Mouse (Mus musculus): ENCODE results near the gene Pacsin2.
"Not testable (repeated sequence)": the region's sequence is repeated elsewhere in the genome, so short reads cannot be mapped to it uniquely, and the experiment has no call there.

Gene Pacsin2

DNA sequence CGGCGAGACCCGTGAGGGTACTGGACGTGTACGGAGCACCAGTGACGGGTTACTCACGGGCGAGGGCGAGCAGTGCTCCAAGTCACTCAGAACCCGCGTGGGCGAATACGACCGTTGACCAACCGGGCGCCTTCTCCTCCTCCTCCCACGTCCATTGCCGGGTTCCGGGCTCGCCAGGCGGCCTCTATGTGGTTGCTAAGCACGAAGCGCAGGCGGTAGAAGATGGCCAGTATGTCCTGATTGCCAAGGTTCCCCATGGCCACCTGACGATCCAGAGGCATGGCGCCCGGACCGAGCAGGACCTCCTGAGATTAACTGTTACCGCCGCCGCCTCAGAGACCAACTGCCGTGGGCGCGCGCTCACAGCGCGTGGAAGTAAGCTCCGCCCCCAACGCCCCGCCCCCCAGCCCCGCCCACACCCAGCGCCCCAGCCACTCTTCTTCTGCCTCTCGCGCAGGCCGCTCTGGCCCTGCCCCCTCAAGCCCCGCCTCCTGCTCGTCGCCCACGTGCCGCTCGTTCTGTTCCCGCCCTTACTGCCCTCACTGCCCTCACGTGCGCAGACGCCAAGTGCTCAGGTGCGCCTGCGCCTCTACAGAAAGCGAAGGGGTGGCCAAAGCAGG is 97.4 kb downstream of the Pacsin2 start:
- peak; percentile 82 for DNase-seq

DNA sequence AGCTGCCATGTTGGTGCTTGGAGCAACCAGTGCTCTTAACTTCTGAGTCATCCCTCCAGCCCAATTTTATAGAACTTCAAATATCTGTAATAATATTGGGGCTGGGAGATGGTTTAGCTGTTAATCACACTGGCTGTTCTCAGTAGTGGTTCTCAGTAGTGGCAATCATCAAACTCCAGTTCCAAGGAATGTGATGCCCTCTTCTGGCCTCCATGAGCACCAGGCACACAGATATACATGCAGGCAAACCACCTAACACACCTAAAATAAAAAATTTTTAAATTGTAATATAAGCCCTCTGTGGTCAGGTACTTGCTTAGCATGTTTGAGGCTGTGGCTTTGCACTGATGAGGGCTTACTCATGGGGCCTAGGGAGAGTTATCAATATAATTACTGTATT is 98.7 kb downstream of the Pacsin2 start:
- no peak for DNase-seq

GRCm38 (mm10) chr15:83364194-83364593 is 100.2 kb downstream of the Pacsin2 start:
- DNase-seq, result no peak

DNA sequence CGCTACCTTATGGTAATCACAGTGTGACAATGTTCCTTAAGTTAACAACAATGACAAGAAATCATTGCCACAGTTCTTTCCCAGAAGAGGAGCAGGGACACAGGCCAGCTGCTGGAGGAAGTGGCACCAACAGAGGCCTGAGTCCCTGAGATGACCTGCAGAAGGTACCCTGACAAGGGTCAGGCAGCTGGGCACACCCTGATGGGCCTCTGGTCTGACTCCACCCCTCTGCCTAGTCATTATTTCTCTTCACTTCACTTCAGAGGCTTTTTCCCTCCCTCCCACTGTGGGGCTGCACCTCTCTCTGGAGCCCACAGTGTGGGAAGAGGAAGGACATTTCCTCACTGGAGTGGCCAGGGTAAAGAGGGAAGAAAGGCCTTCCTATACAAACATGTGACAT is 101.6 kb downstream of the Pacsin2 start:
- not testable (repeated sequence) for DNase-seq

DNA sequence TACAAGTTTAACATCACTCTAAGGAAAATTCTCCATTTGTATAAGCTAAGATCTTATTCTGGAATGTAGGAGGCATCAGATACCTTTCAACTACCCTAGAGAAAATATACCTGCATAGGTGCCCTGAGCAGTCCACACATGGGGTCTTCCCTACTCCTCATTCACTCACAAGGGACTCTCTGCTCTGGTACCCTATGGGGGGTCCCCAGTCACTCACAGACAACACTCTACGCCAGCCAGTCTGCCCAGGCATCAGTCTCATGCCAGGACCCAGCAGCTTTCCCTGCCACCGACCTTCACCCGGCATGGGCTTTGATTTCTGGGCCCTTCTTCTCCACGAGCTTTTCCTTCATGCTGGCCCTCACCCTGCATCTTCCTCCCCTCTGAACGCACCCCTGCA is 103.5 kb downstream of the Pacsin2 start:
- DNase-seq, result not testable (repeated sequence)

- no peak for DNase-seq
These were observed 104.3 kb downstream of the Pacsin2 start for GRCm38 (mm10) chr15:83360140-83360539.

- no peak for DNase-seq
These were observed 105.9 kb downstream of the Pacsin2 start for GRCm38 (mm10) chr15:83358476-83358875.

GRCm38 (mm10) chr15:83351546-83351945 is 112.9 kb downstream of the Pacsin2 start:
- no peak for DNase-seq

DNA sequence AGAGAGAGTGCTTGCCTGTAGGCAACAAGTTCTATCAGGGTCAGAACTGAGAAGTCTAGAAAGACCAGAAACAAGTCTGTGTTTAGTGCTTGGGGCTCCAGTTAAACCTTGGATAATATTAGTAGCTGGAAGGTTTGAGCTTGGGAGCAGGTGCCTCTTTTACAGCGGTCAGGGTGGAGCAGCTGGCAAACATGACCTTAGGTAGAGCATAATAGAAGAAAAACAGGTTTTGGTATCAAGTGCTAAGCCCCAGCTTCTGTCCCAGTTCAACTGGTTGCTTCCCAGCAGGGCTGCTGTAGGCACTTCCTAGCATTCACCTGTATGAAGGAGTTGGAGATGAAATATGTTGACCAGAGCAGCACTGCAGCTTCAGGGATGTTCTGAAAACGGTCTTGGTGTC is 113.5 kb downstream of the Pacsin2 start:
- DNase-seq, result no peak

DNA sequence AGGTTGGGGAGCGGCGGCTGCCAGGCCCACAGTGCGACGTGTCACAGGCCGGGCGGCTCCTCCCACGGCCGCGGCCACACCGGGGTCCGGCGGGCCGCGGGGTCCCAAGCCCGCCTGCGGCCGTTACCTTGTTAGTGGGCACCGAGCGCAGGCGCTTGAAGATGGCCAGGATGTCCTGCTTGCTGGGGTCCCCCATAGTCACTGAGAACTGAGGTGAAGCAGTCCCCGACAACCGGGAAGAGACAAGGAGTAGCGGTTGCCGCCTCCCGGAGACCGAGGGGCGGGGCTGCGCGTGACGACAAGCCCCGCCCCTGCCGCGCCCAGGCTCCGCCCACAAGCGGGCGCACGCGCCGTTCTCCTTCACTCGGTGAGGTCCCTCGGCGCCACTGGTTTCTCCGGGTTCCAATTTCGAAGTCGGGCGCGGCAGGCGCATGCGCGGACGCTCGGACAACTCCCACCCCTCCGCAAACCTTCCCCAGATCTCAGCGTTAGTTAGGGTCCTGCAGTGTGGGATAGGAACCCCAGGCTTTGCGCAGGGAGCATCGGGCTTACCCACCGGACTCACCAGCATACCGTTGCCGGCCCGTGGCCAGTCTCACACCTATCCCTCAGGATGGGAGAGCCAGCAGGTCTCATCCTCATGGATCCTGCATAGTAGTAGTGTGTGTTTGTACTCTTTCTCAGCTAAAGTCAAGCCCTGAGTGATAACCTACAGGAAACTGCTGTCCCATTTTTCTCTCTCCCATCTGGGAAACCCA is 114.3 kb downstream of the Pacsin2 start, which contains the start of gene Arfgap3:
Arfgap3 (minus strand) TSS at position 294 of the 758 bp plus-strand sequence.
- peak; percentile 94 for DNase-seq

DNA sequence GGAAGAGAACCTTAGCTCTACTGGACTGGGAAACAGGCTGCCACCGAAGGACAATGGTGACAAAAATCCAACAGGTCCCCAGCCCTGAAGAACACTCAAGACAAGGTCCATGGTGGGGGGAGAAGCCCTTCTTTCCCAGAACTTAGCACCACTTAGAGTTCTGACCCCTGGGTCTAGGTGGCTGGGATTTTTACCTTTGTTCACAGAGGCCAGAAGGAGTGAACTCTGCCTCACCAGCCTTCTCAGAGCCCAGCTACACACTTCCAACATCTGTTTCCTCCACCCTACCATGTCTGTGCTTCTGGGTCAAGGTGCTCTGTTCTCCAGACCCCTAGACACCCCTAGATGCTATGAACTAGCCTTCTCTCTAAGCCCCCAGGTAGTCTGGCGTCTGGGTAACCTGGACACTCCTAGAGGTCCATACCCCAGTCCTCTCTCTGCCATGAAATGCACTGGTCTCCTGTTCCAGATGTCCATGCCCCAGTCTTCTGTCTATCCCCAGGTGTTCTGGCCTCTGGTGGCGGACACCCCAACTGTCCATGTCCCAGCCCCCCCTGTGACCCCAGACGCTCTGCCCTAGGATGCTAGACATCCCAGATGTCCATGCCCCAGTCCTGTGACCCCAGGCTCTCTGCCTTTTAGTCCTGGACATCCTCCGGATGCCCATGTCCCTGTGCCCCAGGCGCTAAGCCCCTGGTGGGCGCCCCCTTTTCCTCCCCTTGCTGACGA is 115.0 kb downstream of the Pacsin2 start:
- DNase-seq, result peak; percentile 10

GRCm38 (mm10) chr15:83348747-83349146 is 115.7 kb downstream of the Pacsin2 start:
- no peak for DNase-seq

DNA sequence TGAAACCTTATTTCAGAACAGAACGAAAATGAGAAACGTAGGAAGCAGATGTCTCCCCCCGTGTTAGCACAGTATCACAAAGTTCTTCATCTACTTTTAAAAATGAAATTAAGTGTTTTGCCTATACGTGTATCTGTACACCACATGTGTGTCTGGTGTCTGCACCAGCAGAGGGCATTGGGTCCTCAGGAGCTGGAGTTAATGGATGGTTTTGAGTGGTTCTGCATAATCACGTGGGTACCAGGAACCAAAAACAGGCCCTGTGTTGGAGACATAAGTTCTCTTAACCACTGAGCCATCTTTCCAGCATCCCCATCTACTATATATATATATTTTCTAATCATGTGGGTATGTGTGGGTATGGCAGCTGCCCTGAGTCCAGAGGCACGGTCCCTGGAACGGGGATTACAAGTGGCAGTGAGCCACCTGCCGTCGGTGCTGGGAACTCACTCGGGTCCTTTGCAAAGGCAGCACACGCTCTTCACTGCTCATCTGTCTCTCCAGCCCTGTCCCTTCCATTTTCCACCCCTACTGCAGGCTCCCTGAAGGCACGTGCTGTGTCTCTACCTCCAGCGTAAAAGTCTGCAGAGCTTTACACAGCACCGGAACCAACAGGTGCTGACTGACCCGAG is 118.4 kb downstream of the Pacsin2 start:
- DNase-seq, result no peak

GRCm38 (mm10) chr15:83344956-83345355 is 119.5 kb downstream of the Pacsin2 start:
- no peak for DNase-seq

GRCm38 (mm10) chr15:83344157-83344556 is 120.2 kb downstream of the Pacsin2 start:
- no peak for DNase-seq

DNA sequence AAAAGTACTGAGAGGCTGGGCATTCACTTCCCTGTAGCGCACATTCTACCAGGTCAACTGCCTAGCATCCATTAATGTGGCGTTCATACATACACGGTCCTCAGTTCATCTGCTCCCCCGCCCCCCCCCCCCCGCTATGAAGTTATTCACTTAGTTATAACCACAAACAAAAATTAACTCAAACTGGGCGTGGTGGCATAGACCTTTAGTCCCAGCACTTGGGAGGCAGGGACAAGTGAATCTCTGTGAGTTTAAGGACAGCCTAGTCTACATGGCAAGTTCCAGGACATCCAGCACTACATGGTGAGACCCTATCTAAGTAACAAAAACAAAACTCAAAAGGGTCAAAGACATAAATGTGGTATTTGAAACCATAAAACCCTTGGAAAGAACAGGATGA is 125.5 kb downstream of the Pacsin2 start:
- no peak for DNase-seq

DNA sequence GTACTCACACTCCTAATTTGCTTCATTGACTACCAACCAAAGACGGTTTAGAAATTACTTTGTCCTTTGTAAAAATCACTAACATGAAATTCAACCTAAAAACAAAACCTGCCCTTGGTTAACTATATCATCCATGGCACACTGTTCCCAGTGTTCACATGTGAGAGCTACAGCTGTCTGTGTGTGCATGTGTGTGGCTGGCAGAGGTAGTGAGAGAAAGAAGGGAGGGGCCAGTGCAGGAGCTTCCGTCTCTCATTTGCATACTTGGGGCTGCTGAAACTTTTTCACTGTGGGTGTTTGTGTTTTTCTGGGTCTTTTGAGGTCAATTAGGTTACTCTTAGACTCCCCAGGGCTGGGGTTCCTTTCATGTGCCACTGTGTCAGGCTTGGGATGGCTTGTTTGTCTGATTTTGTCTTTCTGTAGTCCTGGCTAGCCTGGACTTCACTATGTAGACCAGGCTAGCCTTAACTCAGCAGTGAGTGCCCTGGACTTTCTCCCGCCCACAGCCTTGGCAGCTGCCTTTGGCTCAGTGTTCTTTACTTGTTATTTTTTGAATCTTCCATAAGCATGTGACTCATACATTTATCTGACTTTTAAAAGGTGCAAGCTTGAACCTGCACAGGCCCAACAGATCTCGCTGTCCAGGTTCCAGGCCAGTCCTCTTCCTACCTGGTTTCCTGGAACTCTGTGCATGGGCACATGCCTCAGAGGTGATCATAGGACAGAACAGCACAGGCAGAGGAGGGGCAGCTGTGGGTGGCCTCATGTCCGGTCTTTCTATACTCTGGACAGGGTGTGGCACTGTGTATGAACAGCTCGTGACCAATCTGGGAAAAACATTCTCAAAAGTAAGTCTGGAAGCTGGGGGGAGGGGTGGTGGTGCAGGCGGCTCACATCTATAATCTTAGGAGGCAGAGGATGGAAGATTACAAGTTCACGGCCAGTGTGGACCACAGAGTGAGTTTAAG is 126.2 kb downstream of the Pacsin2 start:
- DNase-seq, result no peak

DNA sequence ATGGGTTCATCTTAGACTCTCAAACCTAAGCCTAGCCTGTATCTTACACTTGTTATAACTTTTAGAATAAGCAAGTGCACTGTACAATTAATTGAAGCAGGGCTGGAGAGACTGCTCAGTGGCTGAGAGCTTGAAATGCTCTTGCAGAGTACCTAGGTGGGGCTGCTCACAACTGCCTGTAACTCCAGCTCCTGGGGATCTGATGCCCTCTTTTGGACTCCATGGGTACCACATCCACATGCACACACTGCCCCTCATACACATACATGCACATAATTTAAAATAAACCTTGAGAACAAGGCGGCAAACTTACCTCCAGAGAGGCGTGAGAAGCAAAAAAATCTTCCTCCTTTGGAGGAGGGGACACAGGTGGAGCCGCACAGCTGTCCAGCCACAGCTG is 132.0 kb downstream of the Pacsin2 start:
- no peak for DNase-seq

DNA sequence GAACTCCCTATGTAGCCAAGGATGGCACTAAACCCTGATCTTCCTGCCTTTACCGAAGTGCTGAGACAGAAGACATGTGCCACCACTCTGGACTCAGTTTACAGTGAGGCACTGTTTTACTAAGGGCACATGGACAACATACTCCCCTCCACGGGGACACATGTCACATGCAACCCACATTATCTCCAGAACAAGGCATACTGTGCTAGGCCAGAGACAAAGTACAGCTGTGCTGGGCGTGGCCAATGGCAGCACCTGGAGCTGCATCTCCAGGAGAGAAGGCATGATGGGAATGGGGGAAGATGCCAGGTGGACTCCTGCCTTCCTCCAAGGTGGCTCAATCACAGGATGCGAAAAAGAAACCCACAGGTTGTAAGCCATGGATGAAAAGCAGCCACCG is 135.5 kb downstream of the Pacsin2 start:
- DNase-seq, result no peak

All from retina, postnatal 1 day (tissue).